Mouse (Mus musculus): Measurements from ENCODE around the gene Mbnl2.

GRCm38 (mm10) chr14:120324061-120324791 lies 48.8 kb downstream of the Mbnl2 start:
- TF ChIP-seq CTCF (IDR thresholded peaks at IDR 0.05; ENCODE audit: borderline replicate concordance, control insufficient read depth, extremely low read depth, insufficient read depth, low read length, poor library complexity), result no peak
- TF ChIP-seq POLR2A (IDR thresholded peaks at IDR 0.05; ENCODE audit: control insufficient read depth, extremely low read depth, insufficient read depth, low read length, poor library complexity), result no peak

All from thymus, adult 2 months (tissue).